Mouse (Mus musculus): Measurements from ENCODE around the gene Gm9844.

The Gm9844 gene

DNA sequence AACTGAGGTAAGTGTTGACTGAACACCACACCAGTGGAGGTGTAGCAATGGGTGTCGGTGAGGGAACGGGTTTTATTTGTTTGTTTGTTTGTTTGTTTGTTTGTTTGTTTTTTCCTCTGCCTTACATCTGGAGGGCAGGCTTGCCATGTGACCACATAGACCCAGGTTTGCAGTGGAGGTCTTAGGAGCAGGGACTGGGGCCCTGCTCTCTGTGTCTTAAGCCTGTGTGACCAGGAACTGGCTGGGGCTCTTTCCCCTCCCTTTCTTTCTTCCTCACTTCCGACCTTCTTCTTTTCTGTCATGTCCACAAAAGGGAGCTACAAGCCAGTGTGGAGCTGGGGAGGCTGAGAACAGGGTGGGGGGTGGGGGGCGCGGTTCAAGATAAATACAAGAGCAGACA, 35.9 kb downstream of the Gm9844 start:
- intact Hi-C loops (cut with DNase I): no loop called here

DNA sequence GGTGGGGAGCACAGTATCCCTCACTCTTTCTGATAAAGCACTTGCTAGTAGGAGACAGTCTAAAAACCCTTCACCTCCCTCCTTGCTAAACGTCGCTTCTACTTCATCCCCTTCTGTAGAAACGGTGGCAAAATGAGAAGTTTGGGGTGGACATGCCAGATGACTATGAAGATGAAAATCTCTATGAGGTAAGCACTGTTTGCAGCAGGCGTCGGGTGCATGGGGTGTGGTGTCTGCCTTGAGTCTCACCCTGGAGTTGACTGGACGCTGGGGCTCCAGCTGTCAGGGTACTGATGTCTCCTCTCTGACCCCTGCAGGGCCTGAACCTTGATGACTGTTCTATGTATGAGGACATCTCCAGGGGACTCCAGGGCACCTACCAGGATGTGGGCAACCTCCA, 39.1 kb downstream of the Gm9844 start:
- intact Hi-C loops (cut with DNase I): no loop called here

DNA sequence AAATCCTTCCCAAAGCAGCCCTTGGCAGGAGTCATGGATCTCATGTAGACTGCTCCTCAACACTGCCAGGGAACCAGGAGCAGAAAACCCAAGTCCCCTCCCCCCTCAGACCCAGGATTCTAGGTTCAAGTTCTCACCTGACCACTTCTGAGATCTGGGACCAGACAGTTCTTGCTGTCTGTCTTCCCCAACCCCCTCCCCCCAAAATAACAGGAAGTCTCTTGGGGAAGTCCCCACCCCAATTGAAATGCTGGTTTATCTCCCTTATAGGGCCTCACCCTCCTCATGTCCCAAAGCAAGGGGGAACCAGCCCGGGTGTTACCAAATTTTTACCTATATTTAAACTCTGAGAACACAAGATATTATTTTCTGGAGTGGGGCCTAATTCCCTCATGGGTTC, 39.8 kb downstream of the Gm9844 start:
- intact Hi-C loops (cut with DNase I): no loop called here

DNA sequence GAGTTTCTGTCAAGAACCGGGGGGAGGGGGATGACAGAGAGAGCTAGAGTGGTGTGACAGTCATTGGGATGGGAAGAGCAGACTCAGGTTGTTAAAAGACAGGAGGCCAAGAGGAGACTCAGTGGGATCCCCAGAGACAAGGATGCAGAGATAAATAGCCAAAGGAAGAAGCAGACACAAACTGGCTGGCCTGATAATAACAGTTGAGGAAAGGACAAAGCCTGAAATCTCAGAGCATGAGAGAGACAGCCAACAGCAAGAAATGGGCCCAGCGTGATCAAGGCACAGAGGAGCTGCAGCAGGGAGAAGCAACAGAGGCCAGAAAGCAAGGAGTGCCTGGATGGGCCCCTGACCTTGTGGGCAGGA, 40.2 kb downstream of the Gm9844 start:
- intact Hi-C loops (cut with DNase I): no loop called here

DNA sequence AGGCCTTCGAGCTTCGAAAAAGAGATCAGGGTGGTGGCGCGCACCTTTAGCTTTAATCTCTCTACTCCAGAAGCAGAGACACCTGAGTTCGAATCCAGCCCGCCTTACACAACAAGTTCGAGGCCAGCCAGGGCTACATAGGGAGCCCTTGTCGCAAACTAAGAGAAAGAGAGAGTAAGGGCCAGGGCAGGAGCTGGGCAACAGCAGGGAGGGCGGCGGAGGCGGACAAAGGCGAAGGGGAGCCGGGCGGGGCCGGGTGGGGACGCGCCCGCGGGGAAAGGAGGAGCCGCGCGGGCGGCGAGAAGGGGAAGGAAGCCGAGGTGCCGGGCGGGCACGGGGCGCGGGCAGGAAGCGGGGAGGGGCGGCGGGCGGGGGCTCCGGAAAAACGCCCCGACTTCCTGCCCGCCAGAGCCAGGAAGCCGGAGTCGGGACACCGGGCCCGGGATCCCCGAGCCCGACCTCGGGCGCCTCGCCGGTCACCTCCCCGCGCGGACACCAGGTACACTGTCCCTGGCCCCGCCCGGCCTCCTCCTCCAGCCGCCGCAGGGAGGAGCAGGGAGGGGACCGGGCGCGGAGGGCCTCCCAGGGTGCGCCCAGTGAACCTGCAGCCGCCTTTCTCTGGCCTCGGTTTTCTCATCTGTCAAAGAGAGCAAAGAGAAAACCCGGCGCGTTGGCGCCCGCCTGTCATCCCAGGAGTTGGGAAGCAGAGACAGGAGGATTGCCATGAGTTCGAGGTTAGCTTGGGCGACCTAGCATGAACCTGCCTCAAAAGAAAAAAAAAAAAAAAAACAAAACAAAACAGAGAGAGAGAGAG, 40.8 kb downstream of the Gm9844 start, which contains the start of gene Arhgef1:
Gene Arhgef1, plus strand, starts transcription at position 283 of the 814 bp plus-strand sequence.
- intact Hi-C loops (cut with DNase I): no loop called here

DNA sequence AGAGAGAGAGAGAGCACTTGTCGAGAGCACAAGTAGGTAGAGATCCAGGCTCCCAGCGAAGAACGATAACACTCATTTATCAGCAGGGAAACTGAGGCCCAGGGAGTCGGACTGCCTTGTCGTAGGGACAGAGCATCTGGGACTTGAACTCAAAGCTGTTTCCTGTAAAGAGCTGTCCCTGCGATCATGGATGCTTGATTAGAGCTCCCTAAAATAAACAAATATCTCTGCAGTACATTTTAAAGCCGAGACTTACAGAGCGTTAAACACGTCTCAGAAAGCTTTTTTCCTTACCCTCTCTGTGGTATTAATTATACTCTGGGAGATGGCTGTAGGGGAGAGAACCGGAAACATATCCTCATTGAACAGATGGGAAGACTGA, 41.4 kb downstream of the Gm9844 start:
- intact Hi-C loops (cut with DNase I): no loop called here

DNA sequence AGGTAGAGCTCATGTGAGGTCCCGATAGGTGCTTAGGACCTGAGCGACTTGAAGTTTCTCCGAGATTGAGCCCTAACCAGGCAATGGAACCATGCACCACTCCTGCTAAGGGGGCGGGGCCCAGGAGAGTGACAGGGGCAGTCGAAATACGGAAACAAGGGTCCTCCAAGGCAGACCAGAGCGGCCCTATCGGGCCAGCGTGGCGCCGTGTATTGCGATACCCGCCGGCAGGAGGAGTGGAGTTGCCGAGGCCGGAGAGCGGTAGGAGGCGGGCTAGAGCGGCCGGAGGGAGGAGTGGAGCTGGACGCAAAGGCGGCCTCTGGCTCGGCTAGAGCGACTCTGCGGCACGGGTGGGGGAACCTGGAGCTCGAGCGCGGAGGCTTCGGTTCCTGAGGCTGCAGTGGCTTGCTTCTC, 42.1 kb downstream of the Gm9844 start:
- intact Hi-C loops (cut with DNase I): loop anchor here (2.0 kb wide), 1 partner anchor 13 kb away; no protein-coding TSS in a partner anchor

DNA sequence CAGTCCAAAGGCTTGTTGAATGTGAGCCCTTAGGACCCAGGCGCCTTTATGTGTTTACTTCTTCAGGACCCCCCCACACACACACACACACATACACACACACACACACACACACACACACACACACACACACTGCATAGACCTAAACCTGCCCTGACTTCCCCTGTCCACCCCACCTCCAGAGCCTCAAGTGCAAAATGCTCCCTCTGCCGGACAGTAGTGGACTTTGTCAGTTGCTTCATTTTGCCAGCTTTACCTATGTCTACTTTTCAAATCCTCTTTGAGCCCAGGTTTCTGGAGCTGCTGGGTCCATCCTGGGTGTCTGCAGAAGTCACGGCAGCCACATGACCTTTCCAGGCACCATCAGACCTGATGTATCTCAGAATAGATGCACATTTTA, 42.9 kb downstream of the Gm9844 start:
- intact Hi-C loops (cut with DNase I): loop anchor here (2.0 kb wide), 1 partner anchor 14 kb away; no protein-coding TSS in a partner anchor

DNA sequence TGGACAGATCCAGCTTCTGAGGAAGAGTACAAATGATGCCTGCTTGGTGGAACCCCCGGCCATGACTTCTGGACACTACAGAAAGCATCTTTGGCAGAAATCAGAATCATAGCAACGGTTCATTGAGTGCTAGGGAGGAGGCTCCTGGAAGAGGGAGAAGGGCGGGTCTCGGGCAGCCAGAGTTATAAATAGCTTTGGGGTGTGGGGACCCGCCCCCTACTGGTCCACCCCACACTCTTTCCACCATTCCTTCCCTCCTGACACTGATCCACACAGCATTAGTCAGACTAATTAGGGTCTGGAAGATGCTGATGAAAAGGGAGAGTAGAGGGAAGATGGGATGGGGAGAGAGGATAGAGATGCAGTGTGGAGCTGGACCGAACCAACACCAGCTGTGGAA, 44.5 kb downstream of the Gm9844 start:
- intact Hi-C loops (cut with DNase I): no loop called here

DNA sequence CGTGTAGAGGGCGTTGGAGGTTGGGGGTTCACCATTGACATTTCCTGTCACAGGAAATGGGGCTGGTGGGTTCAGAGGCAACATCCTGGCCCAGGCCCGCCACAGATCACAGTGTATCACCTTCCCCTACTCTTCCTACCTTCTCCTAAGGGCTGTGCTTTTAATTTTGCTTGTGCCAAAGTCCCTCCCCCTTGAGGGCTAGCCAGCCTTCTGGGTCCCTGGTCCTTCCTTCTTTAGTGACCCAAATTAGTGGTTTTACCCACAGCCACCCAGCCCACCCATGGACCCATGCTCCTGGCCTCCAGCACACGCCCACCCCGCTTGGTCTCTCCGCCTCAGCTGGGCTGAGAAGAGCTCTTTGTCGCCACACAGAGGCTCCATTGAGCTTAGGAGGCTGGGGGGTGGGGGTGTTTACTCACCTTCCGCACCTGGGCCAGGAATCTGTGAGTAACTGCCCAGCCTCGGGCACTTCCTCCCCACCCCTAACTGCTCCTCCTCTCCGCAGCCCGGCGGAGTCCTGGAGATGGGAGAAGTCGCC, 45.3 kb downstream of the Gm9844 start:
- intact Hi-C loops (cut with DNase I): no loop called here
